Mouse (Mus musculus) mouse embryonic stem cell (cell line): ENCODE measurements at regions not wholly inside any gene's neighbourhood (a gene's known extent, or its start where the extent isn't known, plus 50 kb on each side); places are given as distances from the start of the nearest gene placed in this dataset.

ENCODE experiments used
- in situ Hi-C, 2 experiments: fragments of 300-500 bp; cut with MboI; formaldehyde crosslinking; loops; 1 replicate in 1 of 2; 3 replicates in 1 of 2; pipeline ENCODE4 v1.14.3; 2019 to 2020; ENCODE audit warnings: low sequenced_read_pairs in 2 of 2, low pct_unique_long_range_greater_than_20kb in 1 of 2, mixed read lengths in 1 of 2; ENCODE audit not compliant: unreplicated experiment in 1 of 2

- in situ Hi-C loops, result no loop called here
Measured at GRCm38 (mm10) chr17:80833355-80834175, 105.3 kb upstream of the Map4k3 start.

GRCm38 (mm10) chr17:80831686-80832085 is 103.4 kb upstream of the Map4k3 start:
- in situ Hi-C loops, result no loop called here

GRCm38 (mm10) chr17:80827896-80828295 is 99.6 kb upstream of the Map4k3 start:
- in situ Hi-C loops, result no loop called here

- in situ Hi-C loops, result no loop called here
Measured at GRCm38 (mm10) chr17:80827361-80827760, 99.1 kb upstream of the Map4k3 start.

GRCm38 (mm10) chr17:80825971-80826730 is 97.9 kb upstream of the Map4k3 start:
- in situ Hi-C loops, result no loop called here

- in situ Hi-C loops, result no loop called here
Measured at GRCm38 (mm10) chr17:80825518-80825901, 97.2 kb upstream of the Map4k3 start.

GRCm38 (mm10) chr17:80824826-80825517 is 96.7 kb upstream of the Map4k3 start:
- in situ Hi-C loops, result loop anchor here (5.0 kb wide), 1 partner anchor 58 kb away; no protein-coding TSS in a partner anchor

GRCm38 (mm10) chr17:80824261-80824660 is 96.0 kb upstream of the Map4k3 start:
- in situ Hi-C loops, result loop anchor here (5.0 kb wide), 1 partner anchor 57 kb away; no protein-coding TSS in a partner anchor

GRCm38 (mm10) chr17:80820888-80821287 is 92.6 kb upstream of the Map4k3 start:
- in situ Hi-C loops, result loop anchor here (5.0 kb wide), 1 partner anchor 54 kb away; no protein-coding TSS in a partner anchor

- in situ Hi-C loops, result loop anchor here in 1 of 2 experiments (10.0 kb wide), 1 partner anchor 214 kb away; no protein-coding TSS in a partner anchor
Measured at GRCm38 (mm10) chr17:80818477-80819028, 90.3 kb upstream of the Map4k3 start.

- in situ Hi-C loops, result loop anchor here in 1 of 2 experiments (10.0 kb wide), 1 partner anchor 211 kb away; no protein-coding TSS in a partner anchor
Measured at GRCm38 (mm10) chr17:80815747-80816146, 87.5 kb upstream of the Map4k3 start.

- in situ Hi-C loops, result loop anchor here in 1 of 2 experiments (10.0 kb wide), 1 partner anchor 208 kb away; no protein-coding TSS in a partner anchor
Measured at GRCm38 (mm10) chr17:80813194-80813593, 84.9 kb upstream of the Map4k3 start.

GRCm38 (mm10) chr17:80809275-80809674 is 81.0 kb upstream of the Map4k3 start:
- in situ Hi-C loops, result loop anchor here in 1 of 2 experiments (10.0 kb wide), 1 partner anchor 174 kb away; no protein-coding TSS in a partner anchor

- in situ Hi-C loops, result loop anchor here in 1 of 2 experiments (10.0 kb wide), 1 partner anchor 173 kb away; no protein-coding TSS in a partner anchor
Measured at GRCm38 (mm10) chr17:80808069-80808468, 79.8 kb upstream of the Map4k3 start.

- in situ Hi-C loops, result loop anchor here in 1 of 2 experiments (5.0 to 10.0 kb wide), 2 partner anchors 76 to 169 kb away; partner anchors contain the start of gene Map4k3
Measured at GRCm38 (mm10) chr17:80803361-80803915, 75.2 kb upstream of the Map4k3 start.

GRCm38 (mm10) chr17:80802622-80803021 is 74.3 kb upstream of the Map4k3 start:
- in situ Hi-C loops, result loop anchor here in 1 of 2 experiments (5.0 to 10.0 kb wide), 2 partner anchors 75 to 168 kb away; partner anchors contain the start of gene Map4k3

- in situ Hi-C loops, result loop anchor here in 1 of 2 experiments (5.0 to 10.0 kb wide), 2 partner anchors 75 to 167 kb away; partner anchors contain the start of gene Map4k3
Measured at GRCm38 (mm10) chr17:80801991-80802390, 73.7 kb upstream of the Map4k3 start.
